Mouse (Mus musculus): ENCODE data around the gene Eepd1.

Eepd1 gene

GRCm38 (mm10) chr9:25585614-25586013, 104.3 kb downstream of the Eepd1 start:
- DNase-seq: no peak

- DNase-seq: no peak
These were observed 107.2 kb downstream of the Eepd1 start for GRCm38 (mm10) chr9:25588581-25588980.

GRCm38 (mm10) chr9:25590740-25591139, 109.4 kb downstream of the Eepd1 start:
- DNase-seq: no peak

- peak; percentile 20 to 45 for DNase-seq
These were observed 110.3 kb downstream of the Eepd1 start for GRCm38 (mm10) chr9:25591390-25592354.

- no peak for DNase-seq
These were observed 111.1 kb downstream of the Eepd1 start for GRCm38 (mm10) chr9:25592355-25592955.

GRCm38 (mm10) chr9:25624744-25625143, 143.4 kb downstream of the Eepd1 start:
- DNase-seq: no peak

GRCm38 (mm10) chr9:25629531-25630099, 148.3 kb downstream of the Eepd1 start:
- DNase-seq: no peak

Data from cerebellum, postnatal 36 days (tissue).